Mouse (Mus musculus) E14TG2a.4 (cell line): ENCODE data around the gene Atxn1.
A peak's percentile ranks its signal among the peaks of the same experiment; 100 is the strongest.

Experiments used
- CTCF ChIP-seq: conservative IDR thresholded peaks from 2 replicates; pipeline ENCODE4 v1.5.1; 2014; ENCODE audit warnings: low read length
- POU5F1 ChIP-seq: IDR thresholded peaks from 2 replicates; pipeline ENCODE4 v1.6.1; 2014; ENCODE audit warnings: low read length, borderline replicate concordance

GRCm38 (mm10) chr13:45696009-45696408, 268.8 kb downstream of the Atxn1 start:
- TF ChIP-seq CTCF (peak; percentile 57), POU5F1 (no peak)
